Mouse (Mus musculus) liver, postnatal 0 days (tissue): ENCODE results near the gene 4921524J17Rik. TPM values are rescaled to one million over a fixed set of nuclear protein-coding genes. Genes with fewer than 3 reads are reported as not detected.
A peak's percentile ranks its signal among the peaks of the same experiment; 100 is the strongest.

Experiments
- ATAC-seq: fragments of 200-750 bp; cut with Nextera tagmentation; 2 replicates; pipeline ENCODE4 v1.8.0; 2017; ENCODE audit warnings: mild to moderate bottlenecking, moderate library complexity
- DNase-seq: peaks from one replicate; pipeline ENCODE4 v3.0.0-alpha.2; 2016
- H3K27ac ChIP-seq: fragments of 300-500 bp; sonication (generic); 2 replicates; pipeline ENCODE4 v1.5.1; 2014; ENCODE audit warnings: antibody characterized with exemption, moderate library complexity, mild to moderate bottlenecking, low read depth
- H3K27me3 ChIP-seq: fragments of 300-500 bp; sonication (generic); 2 replicates; pipeline ENCODE4 v1.6.1; 2014; ENCODE audit warnings: low read length, control low read depth, mixed read lengths; ENCODE audit not compliant: insufficient read depth
- H3K36me3 ChIP-seq: fragments of 300-500 bp; sonication (generic); replicated peaks from 2 replicates; pipeline ENCODE4 v1.6.1; 2014; ENCODE audit warnings: mild to moderate bottlenecking, control low read depth, low read length, moderate library complexity, mixed read lengths; ENCODE audit not compliant: insufficient read depth
- H3K4me1 ChIP-seq: fragments of 300-500 bp; sonication (generic); 2 replicates; pipeline ENCODE4 v1.6.1; 2014; ENCODE audit warnings: antibody characterized with exemption, mild to moderate bottlenecking, control low read depth; ENCODE audit not compliant: insufficient read depth
- H3K4me2 ChIP-seq: fragments of 300-500 bp; sonication (generic); 2 replicates; pipeline ENCODE4 v1.6.1; 2014; ENCODE audit warnings: low read depth, mild to moderate bottlenecking, low read length, moderate library complexity, mixed read lengths
- H3K4me3 ChIP-seq: fragments of 300-500 bp; sonication (generic); 2 replicates; pipeline ENCODE4 v1.5.1; 2014; ENCODE audit warnings: low read depth, low read length
- H3K9ac ChIP-seq: fragments of 300-500 bp; sonication (generic); replicated peaks from 2 replicates; pipeline ENCODE4 v1.6.1; 2014; ENCODE audit warnings: mild to moderate bottlenecking, moderate library complexity
- H3K9me3 ChIP-seq: fragments of 300-500 bp; sonication (generic); 2 replicates; pipeline ENCODE4 v1.6.1; 2016; ENCODE audit warnings: mild to moderate bottlenecking, control low read depth, low read length, mixed read lengths
- CTCF ChIP-seq: sonication (generic); IDR thresholded peaks from 2 replicates; pipeline ENCODE4 v1.5.1; 2016; ENCODE audit warnings: antibody characterized with exemption, low read depth
- EP300 ChIP-seq: IDR thresholded peaks from 2 replicates; pipeline ENCODE4 v1.6.1; 2016; ENCODE audit warnings: antibody characterized with exemption, low read depth, mild to moderate bottlenecking
- WGBS: fragments of 180-500 bp; shearing (Covaris S2); extraction: QIAGEN DNeasy Blood & Tissue Kit; methylation state at CpG from one replicate; pipeline ENCODE4 v1.1.7; 2014; ENCODE audit not compliant: insufficient replicate concordance; 5-methylcytosine and 5-hydroxymethylcytosine counted together
- polyA plus RNA-seq: library from polyadenylated mRNA; unstranded; fragments of >200 nt; fragmentation: Nextera tagmentation; extraction: Ambion mirVana; gene quantifications from 2 replicates; pipeline ENCODE4 v1.2.1, GENCODE M21; 2015

4921524J17Rik gene
- polyA plus RNA-seq, 1 experiment from 2014 or later, result 16.5 TPM

DNA sequence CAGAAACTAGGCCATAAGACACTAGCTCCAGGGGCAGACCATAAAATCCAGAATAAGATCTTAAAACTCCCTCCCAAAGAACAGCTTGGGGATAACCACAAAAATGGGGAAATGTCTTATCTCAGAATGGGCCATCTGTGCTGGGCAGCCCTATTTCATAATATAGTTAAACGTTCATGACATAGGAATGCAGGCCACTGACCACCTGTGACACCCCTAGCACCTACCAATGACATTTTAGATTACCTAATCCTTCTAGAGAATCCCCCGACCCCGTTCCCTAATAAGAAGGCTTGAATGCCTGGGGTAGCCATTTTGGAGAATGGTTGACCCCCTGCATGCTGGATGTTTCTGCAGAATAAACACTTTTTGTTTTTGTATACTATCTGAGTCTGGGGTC is 42.3 kb upstream of the 4921524J17Rik start:
- Histone ChIP-seq H3K9me3 (no peaks in the 10 kb centered on the region), H3K27me3 (no peaks in the 10 kb centered on the region), H3K4me2 (no peak overlapping the region), H3K27ac (no peak overlapping the region), H3K4me3 (no peak overlapping the region), H3K36me3 (no peaks in the 10 kb centered on the region), H3K4me1 (0 out of 2 replicates have a peak, but pooled peaks cover 6% of the 10 kb centered on the region), H3K9ac (no peak overlapping the region)
- TF ChIP-seq CTCF (no peak), EP300 (no peak)
- ATAC-seq (no peak), DNase-seq (no peak)
- 42% methylated on average over 3 of the region's 3 CpGs for WGBS

- TF ChIP-seq EP300 (no peak), CTCF (no peak)
- WGBS, result 81% methylated on average over 4 of the region's 4 CpGs
- ATAC-seq, result no peak
- Histone ChIP-seq H3K9me3 (no peaks in the 10 kb centered on the region), H3K4me1 (0 out of 2 replicates have a peak, but pooled peaks cover 2% of the 10 kb centered on the region), H3K9ac (no peak overlapping the region), H3K4me2 (no peak overlapping the region), H3K27me3 (no peaks in the 10 kb centered on the region), H3K4me3 (no peak overlapping the region), H3K27ac (no peak overlapping the region), H3K36me3 (no peaks in the 10 kb centered on the region)
- DNase-seq, result no peak
Measured at GRCm38 (mm10) chr8:85473246-85473645, 40.6 kb upstream of the 4921524J17Rik start.

DNA sequence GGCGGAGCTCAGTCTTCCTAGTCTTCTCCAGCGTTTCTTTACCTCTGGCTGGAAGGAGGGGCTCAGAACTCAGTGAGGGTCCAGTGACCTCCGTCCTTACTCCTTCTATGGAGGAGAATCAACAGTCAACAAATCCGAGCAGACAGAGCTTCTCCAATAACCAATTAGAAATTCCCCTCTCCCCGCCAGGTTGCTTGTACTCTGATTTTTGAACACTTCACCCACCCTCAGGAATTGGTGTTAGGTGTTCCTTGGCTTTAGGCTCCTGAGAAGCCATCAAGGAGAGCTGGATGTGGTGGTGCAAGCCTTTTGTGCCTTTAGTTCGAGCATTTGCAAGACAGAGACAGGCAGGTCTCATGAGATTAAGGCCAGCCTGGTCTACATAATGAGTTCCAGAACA is 40.2 kb upstream of the 4921524J17Rik start:
- 0 out of 2 replicates have a peak, but pooled peaks cover 2% of the 10 kb centered on the region for H3K4me1 ChIP-seq
- H3K4me2 ChIP-seq, result no peak overlapping the region
- ATAC-seq (no peak), DNase-seq (no peak)
- H3K9ac ChIP-seq, result no peak overlapping the region
- H3K9me3 ChIP-seq, result no peaks in the 10 kb centered on the region
- H3K27ac ChIP-seq, result no peak overlapping the region
- no peaks in the 10 kb centered on the region for H3K36me3 ChIP-seq
- TF ChIP-seq CTCF, result no peak
- no peak for TF ChIP-seq EP300
- H3K27me3 ChIP-seq, result no peaks in the 10 kb centered on the region
- WGBS, result 76% methylated on average over 6 of the region's 6 CpGs
- no peak overlapping the region for H3K4me3 ChIP-seq

DNA sequence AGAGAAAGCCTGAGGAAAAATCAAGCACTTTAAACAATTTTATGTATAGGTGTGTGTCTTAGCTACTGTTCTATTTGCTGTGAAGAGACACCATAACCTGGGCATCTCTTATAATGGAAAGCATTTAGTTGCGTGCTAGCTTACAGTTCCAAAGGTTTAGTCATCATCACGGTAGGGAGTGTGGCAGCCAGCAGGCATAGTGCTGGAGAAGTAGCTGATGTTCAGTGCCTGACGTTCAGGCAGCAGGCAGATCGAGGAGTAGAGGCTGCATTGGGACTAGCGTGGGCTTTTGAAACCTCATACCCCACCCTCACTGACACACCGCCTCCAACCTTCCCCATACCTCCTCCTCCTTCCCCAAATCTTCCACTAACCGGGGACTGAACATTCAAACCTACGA is 38.1 kb upstream of the 4921524J17Rik start:
- TF ChIP-seq CTCF, result no peak
- TF ChIP-seq EP300, result no peak
- 73% methylated on average over 8 of the region's 8 CpGs for WGBS
- DNase-seq, result no peak
- Histone ChIP-seq H3K9me3 (no peaks in the 10 kb centered on the region), H3K27ac (no peak overlapping the region), H3K27me3 (no peaks in the 10 kb centered on the region), H3K4me3 (no peak overlapping the region), H3K4me2 (no peak overlapping the region), H3K9ac (no peak overlapping the region), H3K4me1 (no peaks in the 10 kb centered on the region), H3K36me3 (no peaks in the 10 kb centered on the region)
- ATAC-seq, result no peak

- no peak for ATAC-seq
- Histone ChIP-seq H3K27ac (no peak overlapping the region), H3K36me3 (no peaks in the 10 kb centered on the region), H3K4me3 (no peak overlapping the region), H3K9me3 (no peaks in the 10 kb centered on the region), H3K4me2 (no peak overlapping the region), H3K9ac (no peak overlapping the region), H3K27me3 (no peaks in the 10 kb centered on the region), H3K4me1 (peaks cover 6% of the 10 kb centered on the region; the same call in 1 of the 2 replicates)
- TF ChIP-seq CTCF, result no peak
- no peak for TF ChIP-seq EP300
- whole genome bisulfite sequencing, result 89% methylated on average over 4 of the region's 4 CpGs
- DNase-seq, result no peak
Measured at GRCm38 (mm10) chr8:85466056-85466455, 33.4 kb upstream of the 4921524J17Rik start.

DNA sequence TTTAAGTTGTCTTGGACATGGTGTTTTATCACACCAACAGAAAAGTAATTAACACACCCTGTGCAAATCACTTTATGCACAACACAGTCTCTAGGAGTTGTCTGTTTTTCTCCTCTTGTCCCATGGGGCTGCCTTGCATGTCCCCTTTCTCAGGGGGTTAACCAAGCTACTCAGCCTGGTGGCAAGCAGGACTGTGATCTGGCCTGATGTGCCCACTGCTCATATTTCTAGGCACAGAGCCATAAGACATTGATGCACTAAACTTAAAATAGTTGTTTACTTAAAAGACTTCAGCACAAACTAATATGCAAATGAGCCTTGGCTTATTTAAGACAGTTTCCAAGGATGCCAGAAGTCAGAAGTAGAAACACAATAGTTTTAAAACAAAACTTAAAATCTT is 31.7 kb upstream of the 4921524J17Rik start:
- Histone ChIP-seq H3K27me3 (no peaks in the 10 kb centered on the region), H3K27ac (no peak overlapping the region), H3K9ac (no peak overlapping the region), H3K9me3 (no peaks in the 10 kb centered on the region), H3K4me2 (no peak overlapping the region), H3K36me3 (no peaks in the 10 kb centered on the region), H3K4me3 (no peak overlapping the region), H3K4me1 (peaks cover 6% of the 10 kb centered on the region)
- ATAC-seq (no peak), DNase-seq (no peak)
- no peak for TF ChIP-seq EP300

DNA sequence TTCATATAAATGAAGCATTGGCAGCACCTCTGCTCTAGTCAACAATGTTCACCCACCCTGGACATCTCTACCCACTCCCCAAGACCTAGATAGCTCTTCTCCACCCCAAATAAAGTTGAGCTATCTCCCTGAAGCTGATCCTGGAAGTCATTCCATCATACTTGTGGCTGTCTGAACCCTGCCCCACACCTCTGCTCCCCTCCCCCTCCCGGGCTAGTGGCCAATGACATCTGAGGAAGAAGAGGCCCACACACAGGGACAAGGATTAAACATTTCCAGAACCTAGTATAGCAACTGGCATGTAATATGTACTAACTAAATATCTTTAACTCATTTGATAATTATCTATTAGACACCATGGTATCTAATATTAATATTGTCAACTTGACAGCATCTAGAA is 29.8 kb upstream of the 4921524J17Rik start:
- WGBS, result 57% methylated on average over 1 of the region's 1 CpGs
- Histone ChIP-seq H3K27me3 (no peaks in the 10 kb centered on the region), H3K4me3 (no peak overlapping the region), H3K9ac (no peak overlapping the region), H3K36me3 (no peaks in the 10 kb centered on the region), H3K4me1 (peaks cover 6% of the 10 kb centered on the region), H3K4me2 (no peak overlapping the region), H3K9me3 (no peaks in the 10 kb centered on the region), H3K27ac (peak overlapping the region; percentile 55)
- peak; percentile 65 for DNase-seq
- ATAC-seq, result peak; percentile 66
- TF ChIP-seq CTCF (no peak), EP300 (no peak)
